Mouse (Mus musculus) CH12.LX (cell line): ENCODE measurements at regions not wholly inside any gene's neighbourhood (a gene's known extent, or its start where the extent isn't known, plus 50 kb on each side); places are given as distances from the start of the nearest gene placed in this dataset.

ENCODE experiments used
- DNase-seq: peaks from one replicate; pipeline ENCODE4 v3.0.0-alpha.2; 2013; ENCODE audit errors: extremely low read depth
- H3K27ac ChIP-seq: 2 replicates; pipeline ENCODE4 v1.5.1; 2012; ENCODE audit warnings: low read depth, mild to moderate bottlenecking, control low read depth, moderate library complexity; ENCODE audit not compliant: insufficient read depth
- H3K27me3 ChIP-seq: replicated peaks from 2 replicates; pipeline ENCODE3; 2012; ENCODE audit warnings: inconsistent platforms
- H3K36me3 ChIP-seq, 2 experiments: replicated peaks in 1 of 2; 2 replicates each; pipeline versions ENCODE3 to v1.6.1; 2012; ENCODE audit warnings: inconsistent platforms in 1 of 2, low read length in 1 of 2, mild to moderate bottlenecking in 1 of 2, mixed read lengths in 1 of 2, moderate library complexity in 1 of 2; ENCODE audit not compliant: control insufficient read depth in 1 of 2, insufficient read depth in 1 of 2
- H3K4me1 ChIP-seq, 2 experiments: 2 replicates each; pipeline ENCODE4 v1.6.1; 2012; ENCODE audit warnings: inconsistent platforms in 1 of 2, moderate library complexity in 1 of 2; ENCODE audit not compliant: insufficient read depth in 2 of 2, control insufficient read depth in 1 of 2
- H3K4me2 ChIP-seq: 2 replicates; pipeline ENCODE4 v1.6.1; 2012; ENCODE audit warnings: low read depth, mild to moderate bottlenecking, control low read depth; ENCODE audit not compliant: poor library complexity, insufficient read depth, severe bottlenecking
- H3K4me3 ChIP-seq, 3 experiments: fragments of 150-350 bp in 1 of 3; sonication (generic) in 1 of 3; replicated peaks in 1 of 3; 2 replicates each; pipeline versions ENCODE3 to v1.5.1; 2011 to 2012; ENCODE audit warnings: low read depth in 2 of 3, low read length in 2 of 3, mild to moderate bottlenecking in 2 of 3, moderate library complexity in 2 of 3, control low read depth in 1 of 3, improper control_type of control experiment in 1 of 3, inconsistent platforms in 1 of 3, mixed read lengths in 1 of 3; ENCODE audit not compliant: poor library complexity in 1 of 3
- H3K79me2 ChIP-seq: replicated peaks from 2 replicates; pipeline ENCODE4 v1.6.1; 2012; ENCODE audit warnings: mild to moderate bottlenecking, moderate library complexity; ENCODE audit not compliant: control insufficient read depth, poor library complexity, insufficient read depth, severe bottlenecking; ENCODE audit errors: extremely low read depth
- H3K9ac ChIP-seq: 2 replicates; pipeline ENCODE4 v1.6.1; 2012; ENCODE audit warnings: low read depth, mild to moderate bottlenecking, control low read depth, moderate library complexity; ENCODE audit not compliant: insufficient read depth
- H3K9me3 ChIP-seq: replicated peaks from 2 replicates; pipeline ENCODE3; 2012; ENCODE audit warnings: low read length, inconsistent platforms, mixed read lengths
- BHLHE40 ChIP-seq: IDR thresholded peaks from 2 replicates; pipeline ENCODE4 v1.6.1; 2011; ENCODE audit warnings: mild to moderate bottlenecking, low read depth, low read length, improper control_type of control experiment
- CHD1 ChIP-seq: IDR thresholded peaks from 2 replicates; pipeline ENCODE4 v1.6.1; 2012; ENCODE audit warnings: low read depth, low read length, improper control_type of control experiment, inconsistent platforms
- CHD2 ChIP-seq: IDR thresholded peaks from 2 replicates; pipeline ENCODE4 v1.6.1; 2011; ENCODE audit warnings: low read length, improper control_type of control experiment
- CTCF ChIP-seq, 2 experiments: IDR thresholded peaks in 1 of 2; conservative IDR thresholded peaks in 1 of 2; 2 replicates each; pipeline ENCODE4 v1.5.1; 2011 to 2012; ENCODE audit warnings: low read depth in 2 of 2, low read length in 2 of 2, improper control_type of control experiment in 1 of 2, inconsistent platforms in 1 of 2, mild to moderate bottlenecking in 1 of 2, moderate library complexity in 1 of 2
- E2F4 ChIP-seq: IDR thresholded peaks from 2 replicates; pipeline ENCODE4 v1.6.1; 2011; ENCODE audit warnings: low read depth, low read length, improper control_type of control experiment; ENCODE audit not compliant: insufficient replicate concordance
- ELF1 ChIP-seq: IDR thresholded peaks from 2 replicates; pipeline ENCODE4 v1.6.1; 2014; ENCODE audit warnings: low read depth, mild to moderate bottlenecking, inconsistent platforms, low read length, improper control_type of control experiment
- ETS1 ChIP-seq: conservative IDR thresholded peaks from 2 replicates; pipeline ENCODE4 v1.6.1; 2012; ENCODE audit warnings: low read depth, mild to moderate bottlenecking, inconsistent platforms, low read length, improper control_type of control experiment, moderate library complexity
- GABPA ChIP-seq: IDR thresholded peaks from 2 replicates; pipeline ENCODE4 v1.6.1; 2012; ENCODE audit warnings: low read depth, low read length, improper control_type of control experiment, inconsistent platforms; ENCODE audit not compliant: insufficient replicate concordance
- HCFC1 ChIP-seq: IDR thresholded peaks from 2 replicates; pipeline ENCODE4 v1.6.1; 2012; ENCODE audit warnings: low read depth, mild to moderate bottlenecking, inconsistent platforms, low read length, improper control_type of control experiment
- IRF4 ChIP-seq: IDR thresholded peaks from 2 replicates; pipeline ENCODE4 v1.6.1; 2014; ENCODE audit warnings: low read depth, mild to moderate bottlenecking, inconsistent platforms, low read length, improper control_type of control experiment
- JUN ChIP-seq: IDR thresholded peaks from 2 replicates; pipeline ENCODE4 v1.6.1; 2011; ENCODE audit warnings: low read depth, mild to moderate bottlenecking, low read length, improper control_type of control experiment, moderate library complexity; ENCODE audit not compliant: insufficient read depth
- JUND ChIP-seq: conservative IDR thresholded peaks from 2 replicates; pipeline ENCODE4 v1.6.1; 2011; ENCODE audit warnings: low read depth, low read length, improper control_type of control experiment
- MAFK ChIP-seq: IDR thresholded peaks from 2 replicates; pipeline ENCODE4 v1.6.1; 2011; ENCODE audit warnings: low read length, improper control_type of control experiment; ENCODE audit not compliant: insufficient replicate concordance
- MAX ChIP-seq: IDR thresholded peaks from 2 replicates; pipeline ENCODE4 v1.6.1; 2011; ENCODE audit warnings: low read length, improper control_type of control experiment
- MAZ ChIP-seq: IDR thresholded peaks from 2 replicates; pipeline ENCODE4 v1.6.1; 2012; ENCODE audit warnings: low read depth, mild to moderate bottlenecking, inconsistent platforms, low read length, improper control_type of control experiment, moderate library complexity
- MEF2A ChIP-seq: IDR thresholded peaks from 2 replicates; pipeline ENCODE4 v1.6.1; 2014; ENCODE audit warnings: low read depth, mild to moderate bottlenecking, inconsistent platforms, low read length, improper control_type of control experiment, borderline replicate concordance
- MYC ChIP-seq: IDR thresholded peaks from 2 replicates; pipeline ENCODE4 v1.6.1; 2011; ENCODE audit warnings: low read depth, mild to moderate bottlenecking, improper control_type of control experiment, low read length
- NELFE ChIP-seq: IDR thresholded peaks from 2 replicates; pipeline ENCODE4 v1.6.1; 2011; ENCODE audit warnings: low read depth, low read length, improper control_type of control experiment
- POLR2AphosphoS2 ChIP-seq: IDR thresholded peaks from 2 replicates; pipeline ENCODE4 v1.6.1; 2011; ENCODE audit warnings: low read depth, low read length, improper control_type of control experiment
- RAD21 ChIP-seq: IDR thresholded peaks from 2 replicates; pipeline ENCODE4 v1.6.1; 2011; ENCODE audit warnings: low read depth, mild to moderate bottlenecking, low read length, improper control_type of control experiment, moderate library complexity
- SMC3 ChIP-seq: IDR thresholded peaks from 2 replicates; pipeline ENCODE4 v1.6.1; 2011; ENCODE audit warnings: low read depth, low read length, improper control_type of control experiment
- UBTF ChIP-seq: IDR thresholded peaks from 2 replicates; pipeline ENCODE4 v1.6.1; 2012; ENCODE audit warnings: low read depth, mild to moderate bottlenecking, inconsistent platforms, low read length, improper control_type of control experiment, moderate library complexity
- USF1 ChIP-seq: IDR thresholded peaks from 2 replicates; pipeline ENCODE4 v1.6.1; 2014; ENCODE audit warnings: low read depth, mild to moderate bottlenecking, inconsistent platforms, low read length, improper control_type of control experiment
- USF2 ChIP-seq: conservative IDR thresholded peaks from 2 replicates; pipeline ENCODE4 v1.6.1; 2011; ENCODE audit warnings: low read depth, low read length, improper control_type of control experiment
- ZC3H11A ChIP-seq: IDR thresholded peaks from 2 replicates; pipeline ENCODE4 v1.6.1; 2012; ENCODE audit warnings: low read depth, mild to moderate bottlenecking, inconsistent platforms, low read length, improper control_type of control experiment
- ZKSCAN1 ChIP-seq: IDR thresholded peaks from 2 replicates; pipeline ENCODE4 v1.6.1; 2012; ENCODE audit warnings: low read depth, inconsistent platforms, low read length, improper control_type of control experiment, borderline replicate concordance
- ZMIZ1 ChIP-seq: IDR thresholded peaks from 2 replicates; pipeline ENCODE4 v1.6.1; 2012; ENCODE audit warnings: low read depth, mild to moderate bottlenecking, inconsistent platforms, low read length, improper control_type of control experiment
- ZNF384 ChIP-seq: IDR thresholded peaks from 2 replicates; pipeline ENCODE4 v1.6.1; 2012; ENCODE audit warnings: low read depth, low read length, improper control_type of control experiment, inconsistent platforms
- dilution Hi-C: fragments of 300-500 bp; cut with MboI; formaldehyde crosslinking; loops from 2 replicates; pipeline ENCODE4 v1.14.3; 2020; ENCODE audit warnings: low sequenced_read_pairs; ENCODE audit not compliant: extremely low pct_unique_long_range_greater_than_20kb, extremely low pct_ligation_motif_present
- in situ Hi-C: fragments of 300-500 bp; cut with MboI; formaldehyde crosslinking; loops from 3 replicates; pipeline ENCODE4 v1.14.3; 2019; ENCODE audit warnings: low sequenced_read_pairs, low pct_ligation_motif_present, low pct_unique_long_range_greater_than_20kb, mixed read lengths

- no peaks in the 10 kb centered on the region; the same call in 1 of the 2 replicates for H3K79me2 ChIP-seq
- no peaks in the 10 kb centered on the region for H3K4me1 ChIP-seq
- dilution Hi-C loops: no loop called here
- in situ Hi-C loops: no loop called here
- DNase-seq: no peak
- H3K4me3 ChIP-seq: no peak overlapping the region
- no peak overlapping the region for H3K4me2 ChIP-seq
- no peaks in the 10 kb centered on the region for H3K36me3 ChIP-seq
- TF ChIP-seq ELF1 (no peak), IRF4 (no peak), HCFC1 (no peak), CHD1 (no peak), MAFK (no peak), CTCF (conservative IDR thresholded peaks at IDR 0.05 in 1 of 2, IDR thresholded peaks at IDR 0.05 in 1 of 2; ENCODE audit: low read depth in 2 of 2, low read length in 2 of 2) (no peak), UBTF (no peak), ZKSCAN1 (no peak), CHD2 (no peak), USF1 (no peak), ZC3H11A (no peak), MEF2A (no peak), POLR2AphosphoS2 (no peak), RAD21 (no peak), BHLHE40 (no peak)
- no peak overlapping the region for H3K27ac ChIP-seq
- H3K27me3 ChIP-seq: no peaks in the 10 kb centered on the region
- no peak overlapping the region for H3K9ac ChIP-seq
- H3K9me3 ChIP-seq: peaks cover 13% of the 10 kb centered on the region
Measured at GRCm38 (mm10) chr3:151116831-151117230, 320.9 kb upstream of the Adgrl4 start.

- H3K9ac ChIP-seq: no peak overlapping the region
- dilution Hi-C loops (no loop called here), in situ Hi-C loops (no loop called here)
- no peaks in the 10 kb centered on the region; the same call in 1 of the 2 replicates for H3K79me2 ChIP-seq
- no peak overlapping the region for H3K4me3 ChIP-seq
- DNase-seq: no peak
- no peaks in the 10 kb centered on the region for H3K4me1 ChIP-seq
- H3K4me2 ChIP-seq: no peak overlapping the region
- TF ChIP-seq ZKSCAN1: no peak
- no peak for TF ChIP-seq JUN
- TF ChIP-seq ZNF384: no peak
- TF ChIP-seq POLR2AphosphoS2: no peak
- no peak for TF ChIP-seq HCFC1
- no peak for TF ChIP-seq RAD21
- TF ChIP-seq USF1: no peak
- TF ChIP-seq MAZ: no peak
- no peak for TF ChIP-seq USF2
- no peak for TF ChIP-seq SMC3
- no peak for TF ChIP-seq E2F4
- TF ChIP-seq GABPA: no peak
- TF ChIP-seq MYC: no peak
- TF ChIP-seq MAX: no peak
- no peak for TF ChIP-seq JUND
- TF ChIP-seq ETS1: no peak
- no peak for TF ChIP-seq CHD2
- no peak for TF ChIP-seq ZMIZ1
- TF ChIP-seq MEF2A: no peak
- no peak for TF ChIP-seq NELFE
- TF ChIP-seq, all 38 proteins: peak for 0
- H3K36me3 ChIP-seq: no peaks in the 10 kb centered on the region
- no peaks in the 10 kb centered on the region for H3K27me3 ChIP-seq
- no peak overlapping the region for H3K27ac ChIP-seq
- H3K9me3 ChIP-seq: peaks cover 13% of the 10 kb centered on the region
Measured at GRCm38 (mm10) chr3:151117583-151118041, 320.1 kb upstream of the Adgrl4 start.
